Mouse (Mus musculus) MEL (cell line): Measurements from ENCODE around the gene Myh9.

Source experiments
- CTCF ChIP-seq, 3 experiments: IDR thresholded peaks in 2 of 3; conservative IDR thresholded peaks in 1 of 3; 2 replicates each; pipeline ENCODE4 v1.5.1; 2011 to 2012; ENCODE audit warnings: low read length in 3 of 3, low read depth in 2 of 3, mild to moderate bottlenecking in 2 of 3, improper control_type of control experiment in 1 of 3, inconsistent platforms in 1 of 3, mixed read lengths in 1 of 3, moderate library complexity in 1 of 3; ENCODE audit not compliant: control insufficient read depth in 1 of 3, insufficient read depth in 1 of 3, poor library complexity in 1 of 3, severe bottlenecking in 1 of 3
- TAL1 ChIP-seq: IDR thresholded peaks from 2 replicates; pipeline ENCODE4 v1.6.1; 2012; ENCODE audit warnings: mild to moderate bottlenecking, inconsistent platforms, low read length, moderate library complexity, mixed read lengths

DNA sequence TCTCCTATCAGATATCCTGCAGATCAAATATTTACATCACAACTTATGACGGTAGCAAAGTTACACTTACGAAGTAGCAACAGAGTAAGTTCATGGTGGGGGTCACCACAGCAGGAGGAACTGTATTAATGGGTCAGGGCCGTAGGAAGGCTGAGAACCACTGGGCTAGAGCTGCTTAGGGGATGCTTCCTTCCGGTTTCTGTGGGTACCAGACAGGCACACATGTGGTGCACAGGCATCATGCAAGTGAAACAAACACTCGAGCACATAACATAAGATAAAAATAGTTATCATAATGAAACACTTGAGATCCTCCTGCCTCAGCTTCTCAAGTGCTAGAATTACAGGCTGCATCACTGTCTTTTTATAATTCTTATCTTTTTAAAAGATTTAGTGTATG, 38.8 kb upstream of the Myh9 start:
- TF ChIP-seq CTCF (IDR thresholded peaks at IDR 0.05 in 2 of 3, conservative IDR thresholded peaks at IDR 0.05 in 1 of 3; ENCODE audit: control insufficient read depth in 1 of 3, insufficient read depth in 1 of 3, low read depth in 2 of 3, low read length in 3 of 3, poor library complexity in 1 of 3, severe bottlenecking in 1 of 3) (no peak), TAL1 (no peak)
